Mouse (Mus musculus) E14TG2a.4 (cell line): ENCODE data around the gene Sertad2.

Experiments
- CTCF ChIP-seq: conservative IDR thresholded peaks from 2 replicates; pipeline ENCODE4 v1.5.1; 2014; ENCODE audit warnings: low read length
- NANOG ChIP-seq: IDR thresholded peaks from 2 replicates; pipeline ENCODE4 v1.6.1; 2014; ENCODE audit warnings: borderline replicate concordance, low read length, mixed read lengths
- POU5F1 ChIP-seq: IDR thresholded peaks from 2 replicates; pipeline ENCODE4 v1.6.1; 2014; ENCODE audit warnings: low read length, borderline replicate concordance

DNA sequence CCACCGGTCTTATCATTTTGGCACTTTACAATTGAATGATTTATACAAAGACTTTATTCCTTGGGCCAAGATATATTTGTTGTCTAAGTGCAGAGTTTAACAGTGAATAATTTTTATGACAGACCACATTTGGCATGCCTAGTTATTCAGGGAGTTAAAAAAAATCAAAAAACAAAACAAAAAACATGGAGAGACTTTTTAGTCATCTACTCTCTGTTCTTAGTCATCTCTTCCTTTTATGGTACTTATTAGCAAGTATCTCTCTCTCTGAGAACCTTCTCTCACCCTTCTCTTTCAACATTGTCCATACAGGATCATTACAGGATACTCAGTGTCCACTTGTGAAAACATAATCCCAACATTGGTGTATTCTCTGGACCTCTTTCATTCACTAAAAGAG is 42.2 kb downstream of the Sertad2 start:
- TF ChIP-seq CTCF = no peak
- no peak for TF ChIP-seq POU5F1
- no peak for TF ChIP-seq NANOG
